Mouse (Mus musculus) kidney, adult 2 months (tissue): ENCODE results near the gene 1110002E22Rik.

Experiments
- CTCF ChIP-seq: fragments of 200-500 bp; conservative IDR thresholded peaks from 2 replicates; pipeline ENCODE4 v1.5.1; 2011; ENCODE audit warnings: low read depth, mild to moderate bottlenecking, control low read depth, low read length, moderate library complexity, mixed read lengths; ENCODE audit not compliant: insufficient read depth, insufficient read length
- POLR2A ChIP-seq: fragments of 200-500 bp; IDR thresholded peaks from one replicate; pipeline ENCODE4 v1.6.1; 2011; ENCODE audit warnings: low read depth, low read length, control low read depth

- no peak for TF ChIP-seq CTCF
- no peak for TF ChIP-seq POLR2A
These were observed 54.7 kb downstream of the 1110002E22Rik start for GRCm38 (mm10) chr3:138119444-138120105.
